Mouse (Mus musculus): ENCODE measurements around the gene Foxa2. TPM values are rescaled to one million over a fixed set of nuclear protein-coding genes. Genes with fewer than 3 reads are reported as not detected.
A peak's percentile ranks its signal among the peaks of the same experiment; 100 is the strongest.

Foxa2 gene
- polyA plus RNA-seq (2015; fragmentation: Nextera tagmentation; extraction: Ambion mirVana) = 0.63 and 2.7 TPM in 2 replicates

GRCm38 (mm10) chr2:148046799-148047165 lies at the start of gene Foxa2:
Foxa2 (minus strand) TSS chr2:148046969.
- Histone ChIP-seq H3K4me2 (ENCODE audit: low read depth, low read length) (peak within 1 kb of the TSS; percentile 72), H3K27me3 (ENCODE audit: control insufficient read depth, insufficient read depth, low read length) (peaks cover 90% of the 10 kb centered on the region), H3K9ac (ENCODE audit: low read length) (no peak within 1 kb of the TSS), H3K4me3 (ENCODE audit: low read length) (peak within 1 kb of the TSS; percentile 51), H3K9me3 (replicated peaks; ENCODE audit: control insufficient read depth, low read length) (0 out of 2 replicates have a peak, but pooled peaks cover 2% of the 10 kb centered on the region), H3K4me1 (ENCODE audit: control insufficient read depth, insufficient read depth, low read length) (peaks cover 20% of the 10 kb centered on the region), H3K36me3 (ENCODE audit: control insufficient read depth, insufficient read depth) (no peaks in the 10 kb centered on the region), H3K27ac (ENCODE audit: low read length) (no peak within 1 kb of the TSS)
- no peak for ATAC-seq (replicated peaks; ENCODE audit: extremely low read depth, insufficient read depth, low FRiP score)
- 4% methylated on average over 19 of the region's 19 CpGs for WGBS

- no peak overlapping the region for H3K27ac ChIP-seq (ENCODE audit: low read length)
- ATAC-seq (replicated peaks; ENCODE audit: extremely low read depth, insufficient read depth, low FRiP score) = no peak
- H3K4me2 ChIP-seq (ENCODE audit: low read depth, low read length) = no peak overlapping the region
- 70% methylated on average over 2 of the region's 2 CpGs for WGBS
- no peak overlapping the region for H3K9ac ChIP-seq (ENCODE audit: low read length)
- H3K4me1 ChIP-seq (ENCODE audit: control insufficient read depth, insufficient read depth, low read length) = no peaks in the 10 kb centered on the region
- H3K36me3 ChIP-seq (ENCODE audit: control insufficient read depth, insufficient read depth) = no peaks in the 10 kb centered on the region
- H3K9me3 ChIP-seq (replicated peaks; ENCODE audit: control insufficient read depth, low read length) = no peaks in the 10 kb centered on the region
- no peak overlapping the region for H3K4me3 ChIP-seq (ENCODE audit: low read length)
- no peaks in the 10 kb centered on the region for H3K27me3 ChIP-seq (ENCODE audit: control insufficient read depth, insufficient read depth, low read length)
These were observed 45.3 kb upstream of the Foxa2 start for GRCm38 (mm10) chr2:148092089-148092488.

- H3K4me1 ChIP-seq (ENCODE audit: control insufficient read depth, insufficient read depth, low read length) = no peaks in the 10 kb centered on the region
- H3K4me2 ChIP-seq (ENCODE audit: low read depth, low read length) = no peak overlapping the region
- H3K9me3 ChIP-seq (replicated peaks; ENCODE audit: control insufficient read depth, low read length) = no peaks in the 10 kb centered on the region
- 34% methylated on average over 6 of the region's 6 CpGs for WGBS
- H3K36me3 ChIP-seq (ENCODE audit: control insufficient read depth, insufficient read depth) = no peaks in the 10 kb centered on the region
- H3K4me3 ChIP-seq (ENCODE audit: low read length) = no peak overlapping the region
- no peak overlapping the region for H3K9ac ChIP-seq (ENCODE audit: low read length)
- H3K27ac ChIP-seq (ENCODE audit: low read length) = no peak overlapping the region
- H3K27me3 ChIP-seq (ENCODE audit: control insufficient read depth, insufficient read depth, low read length) = no peaks in the 10 kb centered on the region
- no peak for ATAC-seq (replicated peaks; ENCODE audit: extremely low read depth, insufficient read depth, low FRiP score)
These were observed 44.9 kb upstream of the Foxa2 start for GRCm38 (mm10) chr2:148091657-148092056.

- H3K4me3 ChIP-seq (ENCODE audit: low read length) = no peak overlapping the region
- no peak for ATAC-seq (replicated peaks; ENCODE audit: extremely low read depth, insufficient read depth, low FRiP score)
- H3K36me3 ChIP-seq (ENCODE audit: control insufficient read depth, insufficient read depth) = no peaks in the 10 kb centered on the region
- no peak overlapping the region for H3K27ac ChIP-seq (ENCODE audit: low read length)
- WGBS = 82% methylated on average over 2 of the region's 2 CpGs
- H3K4me2 ChIP-seq (ENCODE audit: low read depth, low read length) = no peak overlapping the region
- no peaks in the 10 kb centered on the region for H3K4me1 ChIP-seq (ENCODE audit: control insufficient read depth, insufficient read depth, low read length)
- no peaks in the 10 kb centered on the region for H3K9me3 ChIP-seq (replicated peaks; ENCODE audit: control insufficient read depth, low read length)
- no peaks in the 10 kb centered on the region for H3K27me3 ChIP-seq (ENCODE audit: control insufficient read depth, insufficient read depth, low read length)
- no peak overlapping the region for H3K9ac ChIP-seq (ENCODE audit: low read length)
These were observed 43.3 kb upstream of the Foxa2 start for GRCm38 (mm10) chr2:148090071-148090470.

DNA sequence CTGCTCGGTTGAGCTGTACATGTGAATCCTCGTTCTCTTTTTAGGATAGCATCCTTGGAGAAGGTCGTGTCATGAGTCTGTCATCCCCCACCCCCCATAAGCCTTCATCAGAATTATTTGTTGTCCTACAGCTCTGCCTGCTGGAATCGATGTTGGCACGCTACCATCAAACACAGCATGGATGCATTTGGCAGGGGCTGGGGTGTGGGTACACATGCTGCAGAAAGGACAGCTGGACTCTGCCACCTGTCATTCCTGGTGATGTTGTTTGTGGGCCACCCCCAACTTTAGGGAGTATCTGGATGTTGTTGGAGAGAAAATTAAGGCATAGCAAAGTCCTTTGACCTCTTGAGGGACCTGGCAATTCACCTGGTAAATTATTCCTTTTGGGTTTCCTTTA lies 38.8 kb upstream of the Foxa2 start:
- no peaks in the 10 kb centered on the region for H3K4me1 ChIP-seq (ENCODE audit: control insufficient read depth, insufficient read depth, low read length)
- no peaks in the 10 kb centered on the region for H3K27me3 ChIP-seq (ENCODE audit: control insufficient read depth, insufficient read depth, low read length)
- no peak for ATAC-seq (replicated peaks; ENCODE audit: extremely low read depth, insufficient read depth, low FRiP score)
- no peaks in the 10 kb centered on the region for H3K9me3 ChIP-seq (replicated peaks; ENCODE audit: control insufficient read depth, low read length)
- 59% methylated on average over 5 of the region's 5 CpGs for WGBS
- no peak overlapping the region for H3K4me2 ChIP-seq (ENCODE audit: low read depth, low read length)
- no peak overlapping the region for H3K27ac ChIP-seq (ENCODE audit: low read length)
- no peak overlapping the region for H3K9ac ChIP-seq (ENCODE audit: low read length)
- no peak overlapping the region for H3K4me3 ChIP-seq (ENCODE audit: low read length)
- H3K36me3 ChIP-seq (ENCODE audit: control insufficient read depth, insufficient read depth) = no peaks in the 10 kb centered on the region

- Histone ChIP-seq H3K27ac (ENCODE audit: low read length) (no peak overlapping the region), H3K9ac (ENCODE audit: low read length) (no peak overlapping the region), H3K4me3 (ENCODE audit: low read length) (no peak overlapping the region), H3K27me3 (ENCODE audit: control insufficient read depth, insufficient read depth, low read length) (no peaks in the 10 kb centered on the region), H3K4me2 (ENCODE audit: low read depth, low read length) (no peak overlapping the region), H3K9me3 (replicated peaks; ENCODE audit: control insufficient read depth, low read length) (no peaks in the 10 kb centered on the region), H3K4me1 (ENCODE audit: control insufficient read depth, insufficient read depth, low read length) (no peaks in the 10 kb centered on the region), H3K36me3 (ENCODE audit: control insufficient read depth, insufficient read depth) (no peaks in the 10 kb centered on the region)
- no peak for ATAC-seq (replicated peaks; ENCODE audit: extremely low read depth, insufficient read depth, low FRiP score)
- WGBS = 42% methylated on average over 4 of the region's 4 CpGs
These were observed 38.4 kb upstream of the Foxa2 start for GRCm38 (mm10) chr2:148085126-148085525.

DNA sequence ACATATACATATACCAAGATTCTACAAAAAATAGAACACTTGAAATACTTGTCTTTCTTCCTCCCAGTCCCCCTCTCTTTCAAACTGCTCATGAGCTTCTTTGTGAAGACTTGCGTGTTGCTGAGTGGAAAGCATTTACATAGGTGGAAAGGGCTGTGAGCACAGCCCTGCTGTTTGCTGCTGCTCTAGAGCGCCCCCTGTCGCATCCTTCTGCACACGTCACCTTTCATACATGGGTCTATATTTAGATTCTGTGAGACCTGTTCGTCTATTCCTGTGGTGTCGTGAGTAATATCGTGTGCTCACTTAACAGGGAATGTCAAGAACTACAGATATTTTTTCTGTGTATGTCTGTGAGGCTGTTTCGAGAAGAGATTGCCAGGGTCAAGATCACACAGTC lies 35.5 kb upstream of the Foxa2 start:
- H3K4me2 ChIP-seq (ENCODE audit: low read depth, low read length) = no peak overlapping the region
- H3K9me3 ChIP-seq (replicated peaks; ENCODE audit: control insufficient read depth, low read length) = no peaks in the 10 kb centered on the region
- H3K4me1 ChIP-seq (ENCODE audit: control insufficient read depth, insufficient read depth, low read length) = no peaks in the 10 kb centered on the region
- 7% methylated on average over 8 of the region's 8 CpGs for WGBS
- H3K27ac ChIP-seq (ENCODE audit: low read length) = no peak overlapping the region
- H3K36me3 ChIP-seq (ENCODE audit: control insufficient read depth, insufficient read depth) = no peaks in the 10 kb centered on the region
- peak; percentile 45; the same call in 1 of the 2 replicates for ATAC-seq (replicated peaks; ENCODE audit: extremely low read depth, insufficient read depth, low FRiP score)
- H3K9ac ChIP-seq (ENCODE audit: low read length) = no peak overlapping the region
- H3K27me3 ChIP-seq (ENCODE audit: control insufficient read depth, insufficient read depth, low read length) = no peaks in the 10 kb centered on the region
- H3K4me3 ChIP-seq (ENCODE audit: low read length) = no peak overlapping the region

- no peak for ATAC-seq (replicated peaks; ENCODE audit: extremely low read depth, insufficient read depth, low FRiP score)
- Histone ChIP-seq H3K4me3 (ENCODE audit: low read length) (no peak overlapping the region), H3K9me3 (replicated peaks; ENCODE audit: control insufficient read depth, low read length) (no peaks in the 10 kb centered on the region), H3K27ac (ENCODE audit: low read length) (no peak overlapping the region), H3K4me2 (ENCODE audit: low read depth, low read length) (no peak overlapping the region), H3K4me1 (ENCODE audit: control insufficient read depth, insufficient read depth, low read length) (no peaks in the 10 kb centered on the region), H3K36me3 (ENCODE audit: control insufficient read depth, insufficient read depth) (no peaks in the 10 kb centered on the region), H3K9ac (ENCODE audit: low read length) (no peak overlapping the region), H3K27me3 (ENCODE audit: control insufficient read depth, insufficient read depth, low read length) (0 out of 2 replicates have a peak, but pooled peaks cover 2% of the 10 kb centered on the region)
- WGBS = 71% methylated on average over 6 of the region's 6 CpGs
These were observed 13.9 kb upstream of the Foxa2 start for GRCm38 (mm10) chr2:148060705-148061104.

DNA sequence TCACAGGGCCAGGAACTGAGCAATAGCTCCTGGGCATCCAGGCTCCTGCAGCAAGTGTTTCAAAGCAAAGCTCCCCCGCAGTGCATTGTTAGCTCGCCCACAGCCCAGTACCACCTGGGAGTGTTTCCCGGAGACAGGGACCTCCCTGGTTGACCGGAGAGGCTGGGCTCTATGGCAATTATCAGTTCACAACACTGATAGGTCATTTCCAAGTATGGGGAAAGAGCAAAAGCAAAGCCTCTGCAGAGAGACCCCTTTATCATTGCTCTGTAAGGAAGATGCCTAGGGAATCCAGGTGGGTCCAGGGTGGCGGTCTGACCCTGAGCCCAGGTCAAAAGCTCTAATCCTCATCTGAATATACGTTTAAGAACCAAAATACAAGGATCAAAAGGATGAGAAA lies 6.6 kb upstream of the Foxa2 start:
- Histone ChIP-seq H3K27me3 (ENCODE audit: control insufficient read depth, insufficient read depth, low read length) (peaks cover 52% of the 10 kb centered on the region), H3K27ac (ENCODE audit: low read length) (no peak overlapping the region), H3K4me3 (ENCODE audit: low read length) (no peak overlapping the region), H3K36me3 (ENCODE audit: control insufficient read depth, insufficient read depth) (no peaks in the 10 kb centered on the region), H3K9ac (ENCODE audit: low read length) (no peak overlapping the region), H3K4me2 (ENCODE audit: low read depth, low read length) (no peak overlapping the region), H3K9me3 (replicated peaks; ENCODE audit: control insufficient read depth, low read length) (no peaks in the 10 kb centered on the region), H3K4me1 (ENCODE audit: control insufficient read depth, insufficient read depth, low read length) (peaks cover 6% of the 10 kb centered on the region; the same call in 1 of the 2 replicates)
- ATAC-seq (replicated peaks; ENCODE audit: extremely low read depth, insufficient read depth, low FRiP score) = no peak
- 11% methylated on average over 6 of the region's 6 CpGs for WGBS
